Mouse (Mus musculus) liver, adult 2 months (tissue): ENCODE measurements at regions not wholly inside any gene's neighbourhood (a gene's known extent, or its start where the extent isn't known, plus 50 kb on each side); places are given as distances from the start of the nearest gene placed in this dataset.

Source experiments
- CTCF ChIP-seq: fragments of 200-500 bp; IDR thresholded peaks from 2 replicates; pipeline ENCODE4 v1.5.1; 2011; ENCODE audit warnings: low read depth, low read length, control low read depth
- POLR2A ChIP-seq: fragments of 200-500 bp; IDR thresholded peaks from 2 replicates; pipeline ENCODE4 v1.6.1; 2011; ENCODE audit warnings: low read length, control low read depth; ENCODE audit not compliant: insufficient read depth; ENCODE audit errors: extremely low read depth

GRCm38 (mm10) chr4:124178401-124179018, 260.7 kb upstream of the 4930535I16Rik start:
- no peak for TF ChIP-seq POLR2A
- TF ChIP-seq CTCF, result no peak
